Mouse (Mus musculus) E14TG2a.4 (cell line): ENCODE results near the gene Ldb1.

Source experiments
- H3K27me3 ChIP-seq: 2 replicates; pipeline ENCODE4 v1.6.1; 2014; ENCODE audit warnings: low read length, control low read depth; ENCODE audit not compliant: insufficient read depth
- H3K36me3 ChIP-seq: 2 replicates; pipeline ENCODE4 v1.6.1; 2014; ENCODE audit warnings: low read length, control low read depth; ENCODE audit not compliant: insufficient read depth
- H3K4me1 ChIP-seq: replicated peaks from 2 replicates; pipeline ENCODE4 v1.6.1; 2014; ENCODE audit warnings: low read depth, low read length, control low read depth
- H3K4me3 ChIP-seq: replicated peaks from 2 replicates; pipeline ENCODE4 v1.5.1; 2014; ENCODE audit warnings: mild to moderate bottlenecking, low read length
- H3K9me3 ChIP-seq: 2 replicates; pipeline ENCODE4 v1.6.1; 2014; ENCODE audit warnings: low read length, control low read depth
- CTCF ChIP-seq: conservative IDR thresholded peaks from 2 replicates; pipeline ENCODE4 v1.5.1; 2014; ENCODE audit warnings: low read length
- NANOG ChIP-seq: IDR thresholded peaks from 2 replicates; pipeline ENCODE4 v1.6.1; 2014; ENCODE audit warnings: borderline replicate concordance, low read length, mixed read lengths
- POU5F1 ChIP-seq: IDR thresholded peaks from 2 replicates; pipeline ENCODE4 v1.6.1; 2014; ENCODE audit warnings: low read length, borderline replicate concordance

Gene Ldb1

GRCm38 (mm10) chr19:46041299-46041932, 3.6 kb downstream of the Ldb1 start:
- Histone ChIP-seq H3K27me3 (no peaks in the 10 kb centered on the region), H3K4me3 (peak overlapping the region; percentile 90), H3K36me3 (peaks cover 11% of the 10 kb centered on the region), H3K9me3 (no peaks in the 10 kb centered on the region), H3K4me1 (peaks cover 75% of the 10 kb centered on the region)
- TF ChIP-seq CTCF = no peak
- no peak for TF ChIP-seq POU5F1
- no peak for TF ChIP-seq NANOG

DNA sequence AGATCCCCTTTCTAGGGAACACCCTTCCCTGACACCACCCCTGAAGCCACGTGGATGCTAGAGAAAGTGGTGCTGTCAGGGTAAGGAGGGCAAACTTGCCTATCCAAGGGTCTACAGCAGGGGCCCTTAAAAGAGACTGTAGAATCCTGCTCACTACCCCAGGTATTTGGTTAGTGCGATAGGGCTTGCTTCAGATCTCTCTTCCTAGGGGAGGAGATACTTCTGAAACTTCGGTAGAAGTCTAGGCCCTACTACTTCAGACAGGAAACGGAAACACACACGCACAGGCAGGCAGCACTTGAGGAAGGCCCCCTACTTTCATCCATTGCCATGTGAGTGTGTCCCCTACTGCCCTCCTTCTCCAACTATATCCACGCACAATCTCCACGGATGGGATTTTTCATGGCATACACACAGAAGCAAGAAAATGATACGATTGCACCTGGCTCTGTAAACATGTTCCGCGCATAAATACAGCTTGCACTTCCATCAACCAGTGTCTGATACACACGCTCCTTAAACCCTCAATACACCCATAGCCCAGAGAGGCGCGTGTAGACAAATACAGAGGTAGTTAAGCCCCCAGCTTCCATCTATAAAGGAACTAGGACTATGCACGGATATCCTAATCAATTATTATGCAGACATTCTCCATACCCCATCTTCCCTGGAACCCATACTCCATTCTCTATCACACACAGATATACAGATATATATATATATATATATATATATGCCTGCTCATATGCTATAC, 4.7 kb downstream of the Ldb1 start:
- Histone ChIP-seq H3K4me3 (peak overlapping the region; percentile 90), H3K36me3 (peaks cover 22% of the 10 kb centered on the region), H3K27me3 (no peaks in the 10 kb centered on the region), H3K4me1 (peaks cover 81% of the 10 kb centered on the region), H3K9me3 (no peaks in the 10 kb centered on the region)
- TF ChIP-seq CTCF (no peak), NANOG (no peak), POU5F1 (no peak)

- H3K4me1 ChIP-seq = peaks cover 89% of the 10 kb centered on the region
- TF ChIP-seq NANOG = no peak
- no peaks in the 10 kb centered on the region for H3K9me3 ChIP-seq
- peaks cover 30% of the 10 kb centered on the region for H3K36me3 ChIP-seq
- H3K4me3 ChIP-seq = peak overlapping the region; percentile 90
- no peaks in the 10 kb centered on the region for H3K27me3 ChIP-seq
Measured at GRCm38 (mm10) chr19:46039478-46039877, 5.5 kb downstream of the Ldb1 start.

GRCm38 (mm10) chr19:46038851-46039260, 6.2 kb downstream of the Ldb1 start:
- no peaks in the 10 kb centered on the region for H3K27me3 ChIP-seq
- H3K9me3 ChIP-seq = no peaks in the 10 kb centered on the region
- H3K4me3 ChIP-seq = peak overlapping the region; percentile 90
- TF ChIP-seq CTCF (no peak), NANOG (no peak), POU5F1 (no peak)
- H3K4me1 ChIP-seq = peaks cover 91% of the 10 kb centered on the region
- peaks cover 36% of the 10 kb centered on the region for H3K36me3 ChIP-seq

DNA sequence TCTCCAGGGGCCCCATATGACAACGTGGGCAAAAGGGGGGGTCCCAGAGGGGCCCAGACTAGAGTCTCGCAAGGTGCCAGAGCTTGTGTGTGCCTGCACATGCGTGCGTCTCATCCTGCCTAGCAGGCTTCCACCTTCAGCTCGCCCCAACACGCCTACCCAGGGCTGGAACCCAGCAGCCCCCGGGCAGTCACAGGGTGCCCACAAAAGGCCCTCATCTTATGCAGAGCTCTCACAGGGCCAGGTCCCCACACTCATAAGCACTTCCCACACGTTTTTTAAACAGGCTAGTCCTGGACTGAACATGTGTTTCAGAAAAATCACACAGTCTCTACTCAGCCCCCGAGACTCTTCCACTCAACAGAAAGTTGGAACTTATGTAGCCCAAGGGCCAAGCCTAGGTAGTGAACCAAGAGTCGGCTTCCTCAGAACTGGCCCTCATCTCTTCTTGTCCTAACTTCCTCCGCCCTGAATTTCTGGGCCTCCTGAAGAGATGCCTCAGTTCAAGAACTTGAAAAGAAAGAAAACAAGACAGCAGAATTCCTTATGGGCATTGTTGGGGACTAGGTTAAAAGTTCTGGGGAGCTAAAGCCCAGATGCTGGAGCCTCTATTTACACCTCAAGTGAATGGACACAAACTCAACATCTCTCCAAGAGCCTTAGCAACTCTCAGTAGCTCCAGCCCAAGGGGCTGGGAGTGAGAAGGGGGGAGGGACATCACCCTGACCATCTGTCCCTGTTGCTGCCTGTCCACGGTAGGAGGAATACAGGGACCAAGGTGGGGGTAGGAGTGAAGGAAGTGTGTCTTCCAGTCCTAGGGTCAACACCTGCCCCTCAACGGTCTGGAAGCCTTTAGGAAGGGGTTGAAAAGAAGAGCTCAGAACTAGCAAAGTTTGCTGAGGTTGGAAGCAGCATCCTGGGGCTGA, 6.8 kb downstream of the Ldb1 start:
- H3K9me3 ChIP-seq = no peaks in the 10 kb centered on the region
- peaks cover 43% of the 10 kb centered on the region for H3K36me3 ChIP-seq
- H3K4me3 ChIP-seq = peak overlapping the region; percentile 90
- peaks cover 91% of the 10 kb centered on the region for H3K4me1 ChIP-seq
- TF ChIP-seq CTCF = no peak
- TF ChIP-seq NANOG = no peak
- TF ChIP-seq POU5F1 = no peak
- no peaks in the 10 kb centered on the region for H3K27me3 ChIP-seq

- Histone ChIP-seq H3K27me3 (no peaks in the 10 kb centered on the region), H3K4me1 (peaks cover 91% of the 10 kb centered on the region), H3K4me3 (peak overlapping the region; percentile 90), H3K36me3 (peaks cover 51% of the 10 kb centered on the region), H3K9me3 (no peaks in the 10 kb centered on the region)
- TF ChIP-seq NANOG = peak; percentile 63; the same call in 1 of the 2 replicates
- TF ChIP-seq CTCF = no peak
Measured at GRCm38 (mm10) chr19:46037243-46037924, 7.6 kb downstream of the Ldb1 start.

DNA sequence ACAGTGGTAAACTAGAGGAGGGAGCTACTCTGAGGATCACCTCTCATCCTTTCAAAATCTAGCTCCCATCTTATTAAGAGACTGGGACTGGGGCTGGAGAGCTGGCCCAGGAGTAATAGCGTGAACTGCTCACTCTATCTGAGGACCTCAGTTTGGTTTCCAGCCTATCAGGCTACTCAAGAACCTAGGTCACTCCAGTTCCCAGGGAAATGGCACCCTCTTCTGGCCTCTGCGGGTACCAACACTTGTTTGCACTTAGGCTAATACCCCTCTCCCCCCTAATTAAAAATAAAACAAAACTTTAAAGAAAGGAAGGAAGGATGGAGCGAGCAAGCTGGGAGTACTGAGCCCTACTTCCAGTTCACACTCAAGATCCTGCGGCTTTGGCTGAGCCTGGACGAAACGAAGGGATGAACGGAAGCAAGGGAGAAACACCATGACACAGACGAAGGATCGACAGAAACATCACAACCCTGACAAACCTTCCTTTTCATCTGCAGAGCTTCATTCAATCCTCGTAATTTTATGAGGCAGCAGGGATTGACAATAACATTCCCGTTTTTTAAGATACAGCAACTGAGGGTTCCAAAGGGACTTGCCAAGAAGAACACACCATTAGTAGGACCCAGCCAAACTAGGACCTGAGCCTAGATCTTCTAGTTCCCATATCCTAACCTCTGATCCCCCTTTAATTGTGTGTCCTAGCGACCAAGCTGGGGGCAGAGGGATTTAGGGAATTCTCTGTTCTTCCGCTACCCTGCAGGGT, 8.4 kb downstream of the Ldb1 start:
- Histone ChIP-seq H3K27me3 (no peaks in the 10 kb centered on the region), H3K4me3 (peak overlapping the region; percentile 90), H3K36me3 (peaks cover 57% of the 10 kb centered on the region), H3K4me1 (peaks cover 92% of the 10 kb centered on the region), H3K9me3 (no peaks in the 10 kb centered on the region)
- TF ChIP-seq POU5F1 (no peak), CTCF (peak; percentile 64)

GRCm38 (mm10) chr19:46035971-46036370, 9.0 kb downstream of the Ldb1 start:
- Histone ChIP-seq H3K4me3 (peak overlapping the region; percentile 90), H3K4me1 (peaks cover 92% of the 10 kb centered on the region), H3K36me3 (peaks cover 57% of the 10 kb centered on the region), H3K9me3 (no peaks in the 10 kb centered on the region), H3K27me3 (no peaks in the 10 kb centered on the region)
- TF ChIP-seq NANOG = no peak
- TF ChIP-seq CTCF = no peak
- TF ChIP-seq POU5F1 = no peak
